Mouse (Mus musculus) MEL (cell line): ENCODE data around the gene Thada. TPM values are rescaled to one million over a fixed set of nuclear protein-coding genes. Genes with fewer than 3 reads are reported as not detected.
A peak's percentile ranks its signal among the peaks of the same experiment; 100 is the strongest.

Experiments
- DNase-seq: peaks from one replicate; pipeline ENCODE4 v3.0.0; 2011; ENCODE audit warnings: low read depth, low spot score
- H3K27ac ChIP-seq: 2 replicates; pipeline ENCODE4 v1.5.1; 2012; ENCODE audit warnings: low read depth, mild to moderate bottlenecking, control low read depth, low read length, moderate library complexity; ENCODE audit not compliant: control insufficient read depth
- H3K27me3 ChIP-seq, 2 experiments: fragments of 150-350 bp in 1 of 2; sonication (generic) in 1 of 2; 2 replicates each; pipeline ENCODE4 v1.6.1; 2012; ENCODE audit warnings: low read length in 2 of 2, mild to moderate bottlenecking in 2 of 2, improper control_type of control experiment in 1 of 2, moderate library complexity in 1 of 2; ENCODE audit not compliant: insufficient read depth in 2 of 2, control insufficient read depth in 1 of 2
- H3K36me3 ChIP-seq, 2 experiments: 2 replicates each; pipeline ENCODE4 v1.6.1; 2012 to 2014; ENCODE audit warnings: low read length in 2 of 2, improper control_type of control experiment in 1 of 2, inconsistent platforms in 1 of 2, mild to moderate bottlenecking in 1 of 2; ENCODE audit not compliant: insufficient read depth in 2 of 2, control insufficient read depth in 1 of 2
- H3K4me1 ChIP-seq, 2 experiments: fragments of 150-350 bp in 1 of 2; sonication (generic) in 1 of 2; 2 replicates each; pipeline ENCODE4 v1.6.1; 2012; ENCODE audit warnings: low read length in 2 of 2, improper control_type of control experiment in 1 of 2, mild to moderate bottlenecking in 1 of 2; ENCODE audit not compliant: insufficient read depth in 2 of 2, control insufficient read depth in 1 of 2
- H3K4me3 ChIP-seq, 2 experiments: fragments of 150-350 bp in 1 of 2; sonication (generic) in 1 of 2; 2 replicates each; pipeline ENCODE4 v1.5.1; 2012; ENCODE audit warnings: low read depth in 2 of 2, low read length in 2 of 2, mild to moderate bottlenecking in 2 of 2, moderate library complexity in 2 of 2, control low read depth in 1 of 2, improper control_type of control experiment in 1 of 2; ENCODE audit not compliant: control insufficient read depth in 1 of 2, insufficient read depth in 1 of 2
- H3K79me2 ChIP-seq: 2 replicates; pipeline ENCODE4 v1.6.1; 2012; ENCODE audit warnings: mild to moderate bottlenecking, low read length, moderate library complexity; ENCODE audit not compliant: control insufficient read depth, poor library complexity, insufficient read depth
- H3K9ac ChIP-seq: 2 replicates; pipeline ENCODE4 v1.6.1; 2012; ENCODE audit warnings: low read depth, mild to moderate bottlenecking, control low read depth, low read length, moderate library complexity; ENCODE audit not compliant: control insufficient read depth, poor library complexity, severe bottlenecking
- H3K9me3 ChIP-seq: fragments of 150-350 bp; sonication (generic); replicated peaks from 2 replicates; pipeline ENCODE4 v1.6.1; 2012; ENCODE audit warnings: mild to moderate bottlenecking, low read length, improper control_type of control experiment, moderate library complexity; ENCODE audit not compliant: insufficient read depth
- CHD2 ChIP-seq: IDR thresholded peaks from 2 replicates; pipeline ENCODE4 v1.6.1; 2011; ENCODE audit warnings: low read length, improper control_type of control experiment
- ELF1 ChIP-seq: IDR thresholded peaks from 2 replicates; pipeline ENCODE4 v1.6.1; 2014; ENCODE audit warnings: low read depth, mild to moderate bottlenecking, inconsistent platforms, low read length, improper control_type of control experiment, moderate library complexity
- EP300 ChIP-seq, 2 experiments: IDR thresholded peaks; 2 replicates each; pipeline ENCODE4 v1.6.1; 2011; ENCODE audit warnings: improper control_type of control experiment in 2 of 2, low read length in 2 of 2, low read depth in 1 of 2, mild to moderate bottlenecking in 1 of 2
- ETS1 ChIP-seq: IDR thresholded peaks from 2 replicates; pipeline ENCODE4 v1.6.1; 2012; ENCODE audit warnings: low read depth, mild to moderate bottlenecking, inconsistent platforms, low read length, improper control_type of control experiment, moderate library complexity
- GABPA ChIP-seq: IDR thresholded peaks from 2 replicates; pipeline ENCODE4 v1.6.1; 2012; ENCODE audit warnings: low read depth, mild to moderate bottlenecking, inconsistent platforms, low read length, improper control_type of control experiment, moderate library complexity
- GATA1 ChIP-seq: IDR thresholded peaks from 2 replicates; pipeline ENCODE4 v1.6.1; 2011; ENCODE audit warnings: low read depth, low read length, improper control_type of control experiment
- HCFC1 ChIP-seq: IDR thresholded peaks from 2 replicates; pipeline ENCODE4 v1.6.1; 2012; ENCODE audit warnings: low read depth, mild to moderate bottlenecking, inconsistent platforms, low read length, improper control_type of control experiment, moderate library complexity
- MAFK ChIP-seq: IDR thresholded peaks from 2 replicates; pipeline ENCODE4 v1.6.1; 2011; ENCODE audit warnings: low read depth, mild to moderate bottlenecking, low read length, improper control_type of control experiment, borderline replicate concordance
- MAZ ChIP-seq: IDR thresholded peaks from 2 replicates; pipeline ENCODE4 v1.6.1; 2012; ENCODE audit warnings: low read depth, mild to moderate bottlenecking, inconsistent platforms, low read length, improper control_type of control experiment
- MYB ChIP-seq: IDR thresholded peaks from 2 replicates; pipeline ENCODE4 v1.6.1; 2011; ENCODE audit warnings: mild to moderate bottlenecking, low read depth, low read length, improper control_type of control experiment
- MYC ChIP-seq: IDR thresholded peaks from 2 replicates; pipeline ENCODE4 v1.6.1; 2011; ENCODE audit warnings: low read depth, mild to moderate bottlenecking, low read length, improper control_type of control experiment, moderate library complexity
- NELFE ChIP-seq: IDR thresholded peaks from 2 replicates; pipeline ENCODE4 v1.6.1; 2011; ENCODE audit warnings: low read depth, low read length, improper control_type of control experiment
- NRF1 ChIP-seq: IDR thresholded peaks from 2 replicates; pipeline ENCODE4 v1.6.1; 2014; ENCODE audit warnings: low read depth, mild to moderate bottlenecking, inconsistent platforms, low read length, improper control_type of control experiment, moderate library complexity; ENCODE audit not compliant: poor library complexity, insufficient read depth, severe bottlenecking
- POLR2A ChIP-seq, 2 experiments: IDR thresholded peaks; 2 replicates each; pipeline ENCODE4 v1.6.1; 2011 to 2012; ENCODE audit warnings: low read length in 2 of 2, mild to moderate bottlenecking in 2 of 2, control low read depth in 1 of 2, improper control_type of control experiment in 1 of 2, low read depth in 1 of 2, moderate library complexity in 1 of 2; ENCODE audit not compliant: control insufficient read depth in 1 of 2, insufficient read depth in 1 of 2, poor library complexity in 1 of 2
- POLR2AphosphoS2 ChIP-seq: IDR thresholded peaks from 2 replicates; pipeline ENCODE4 v1.6.1; 2011; ENCODE audit warnings: low read length, improper control_type of control experiment
- RAD21 ChIP-seq: IDR thresholded peaks from 2 replicates; pipeline ENCODE4 v1.6.1; 2011; ENCODE audit warnings: mild to moderate bottlenecking, low read depth, low read length, improper control_type of control experiment
- RCOR1 ChIP-seq: IDR thresholded peaks from 2 replicates; pipeline ENCODE4 v1.6.1; 2012; ENCODE audit warnings: low read depth, mild to moderate bottlenecking, inconsistent platforms, low read length, improper control_type of control experiment
- SIN3A ChIP-seq: IDR thresholded peaks from 2 replicates; pipeline ENCODE4 v1.6.1; 2012; ENCODE audit warnings: low read length, improper control_type of control experiment, inconsistent platforms
- SMC3 ChIP-seq: IDR thresholded peaks from 2 replicates; pipeline ENCODE4 v1.6.1; 2011; ENCODE audit warnings: low read depth, low read length, improper control_type of control experiment
- TAL1 ChIP-seq: IDR thresholded peaks from 2 replicates; pipeline ENCODE4 v1.6.1; 2012; ENCODE audit warnings: mild to moderate bottlenecking, inconsistent platforms, low read length, moderate library complexity, mixed read lengths
- TCF12 ChIP-seq: IDR thresholded peaks from 2 replicates; pipeline ENCODE4 v1.6.1; 2014; ENCODE audit warnings: low read depth, mild to moderate bottlenecking, inconsistent platforms, low read length, improper control_type of control experiment, moderate library complexity
- ZNF384 ChIP-seq: IDR thresholded peaks from 2 replicates; pipeline ENCODE4 v1.6.1; 2012; ENCODE audit warnings: low read depth, mild to moderate bottlenecking, inconsistent platforms, low read length, improper control_type of control experiment
- polyA plus RNA-seq, 2 experiments: library from polyadenylated mRNA; stranded (reverse) in 1 of 2; unstranded in 1 of 2; fragments of >175 nt in 1 of 2; fragments of >200 nt in 1 of 2; gene quantifications; 2 replicates each; pipeline versions ENCODE4 v1.2.1 to v1.2.4; 2012; ENCODE audit warnings: low replicate concordance in 2 of 2, low read depth in 1 of 2; ENCODE audit not compliant: insufficient read length in 2 of 2, insufficient read depth in 1 of 2, missing spikeins in 1 of 2
- total RNA-seq: library from RNA; depleted of rRNA; stranded (reverse); fragments of 300-350 nt; gene quantifications from 2 replicates; pipeline ENCODE4 v1.2.3, GENCODE M21; 2012

The Thada gene
- total and polyA plus RNA-seq, 3 experiments = 19.8 to 20.6 TPM; not detected in 1

DNA sequence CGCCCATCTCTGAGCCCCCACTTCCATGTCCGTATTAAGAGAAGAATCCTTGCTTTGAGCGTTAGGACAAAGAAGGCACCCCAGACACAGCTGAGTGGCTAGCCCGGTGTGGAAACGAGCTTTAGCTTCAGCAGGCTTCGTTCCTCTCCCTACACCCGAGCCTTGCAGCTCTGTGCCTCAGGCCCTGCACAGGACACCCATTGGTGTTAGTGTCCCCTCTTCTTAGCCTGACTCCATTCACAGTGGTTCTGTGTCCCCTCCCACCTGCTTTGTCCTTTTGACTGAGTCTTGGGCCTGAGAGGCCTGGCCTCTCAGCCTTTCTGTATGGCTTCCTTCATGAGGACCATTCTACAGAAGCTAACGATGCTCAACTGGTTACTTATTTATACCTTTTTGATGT lies 315.7 kb downstream of the Thada start:
- TF ChIP-seq POLR2AphosphoS2 = no peak
- Histone ChIP-seq H3K9me3 (no peaks in the 10 kb centered on the region), H3K36me3 (peaks cover 0 to 70% of the 10 kb centered on the region in 2 experiments; a peak in 2 of 4 replicates), H3K27me3 (no peaks in the 10 kb centered on the region), H3K4me3 (no peak overlapping the region), H3K4me1 (peaks cover 39 to 79% of the 10 kb centered on the region in 2 experiments), H3K9ac (no peak overlapping the region), H3K79me2 (peaks cover 14% of the 10 kb centered on the region), H3K27ac (0 out of 2 replicates have a peak overlapping the region, but pooled peaks have one; percentile 7)
- DNase-seq = no peak

GRCm38 (mm10) chr17:84149566-84149965 lies 316.4 kb downstream of the Thada start:
- no peaks in the 10 kb centered on the region for H3K27me3 ChIP-seq
- no peak overlapping the region for H3K4me3 ChIP-seq
- peak overlapping the region; percentile 99 for H3K27ac ChIP-seq
- peak overlapping the region; percentile 10 for H3K9ac ChIP-seq
- H3K79me2 ChIP-seq = peaks cover 14% of the 10 kb centered on the region
- peaks cover 35 to 79% of the 10 kb centered on the region in 2 experiments for H3K4me1 ChIP-seq
- no peak for DNase-seq
- H3K36me3 ChIP-seq = peaks cover 0 to 71% of the 10 kb centered on the region in 2 experiments; a peak in 2 of 4 replicates
- TF ChIP-seq MYC = no peak
- no peak for TF ChIP-seq NRF1
- no peak for TF ChIP-seq MAFK
- no peak for TF ChIP-seq RCOR1
- 0 out of 2 replicates have a peak, but pooled peaks have one; percentile 1 for TF ChIP-seq SIN3A
- H3K9me3 ChIP-seq = no peaks in the 10 kb centered on the region

DNA sequence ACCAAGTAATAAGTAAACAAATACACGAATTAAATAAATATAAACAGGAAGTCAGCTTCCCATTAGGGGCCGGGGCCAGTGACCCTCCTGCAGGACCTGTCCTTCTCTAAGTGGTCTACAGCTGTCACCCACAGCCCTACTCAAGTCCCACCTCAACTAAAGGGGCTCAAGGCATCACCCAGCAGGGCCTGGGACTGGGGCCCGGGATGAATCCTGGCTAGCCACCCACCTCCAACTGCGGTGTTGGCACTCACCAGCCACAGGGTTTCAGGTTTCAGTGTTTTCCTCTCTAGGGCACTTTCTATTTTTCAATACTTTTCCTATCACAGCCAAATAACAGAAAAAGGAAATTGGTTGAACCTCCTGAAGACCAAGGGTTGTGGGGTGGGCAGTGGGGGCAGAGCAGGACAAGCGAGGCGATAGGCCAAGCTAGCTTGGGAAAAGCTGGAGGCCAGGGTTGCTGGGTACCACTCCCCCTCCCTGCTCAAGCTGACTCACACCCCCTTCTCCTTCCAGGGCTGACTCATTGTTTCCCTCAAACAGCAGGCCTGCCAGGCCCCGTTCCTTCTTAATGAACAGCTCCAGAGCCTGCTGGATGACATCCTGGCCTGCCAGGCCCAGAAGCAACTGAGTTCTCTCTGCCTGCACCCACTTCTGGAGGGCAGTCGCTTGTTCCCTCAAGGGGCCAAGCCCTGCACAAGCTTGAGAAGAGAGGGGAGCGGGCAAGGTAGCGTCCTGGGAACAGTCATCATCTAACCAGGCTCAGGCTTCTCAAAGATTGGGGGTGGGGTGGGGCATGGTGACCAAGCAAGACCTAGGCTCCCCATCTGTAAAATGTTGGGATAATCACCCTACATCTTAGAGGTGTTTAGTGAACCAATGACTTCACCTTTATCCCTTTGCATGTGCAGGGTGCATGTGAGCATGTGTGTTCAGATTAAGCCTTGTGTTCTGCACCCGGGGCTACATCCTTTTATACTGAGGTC lies 317.2 kb downstream of the Thada start:
- Histone ChIP-seq H3K36me3 (peaks cover 0 to 67% of the 10 kb centered on the region in 2 experiments; a peak in 2 of 4 replicates), H3K4me1 (peaks cover 31 to 81% of the 10 kb centered on the region in 2 experiments), H3K79me2 (peaks cover 13% of the 10 kb centered on the region), H3K4me3 (peak overlapping the region; percentile 2 to 10; a peak in 2 of 4 replicates), H3K9ac (peak overlapping the region; percentile 55), H3K27me3 (no peaks in the 10 kb centered on the region), H3K27ac (peak overlapping the region; percentile 99), H3K9me3 (no peaks in the 10 kb centered on the region)
- DNase-seq = peak; percentile 93
- TF ChIP-seq GATA1 = no peak
- 0 out of 2 replicates have a peak, but pooled peaks have one; percentile 13 for TF ChIP-seq HCFC1
- TF ChIP-seq ELF1 = no peak
- TF ChIP-seq TCF12 = peak; percentile 51; the same call in 1 of the 2 replicates
- 0 out of 2 replicates have a peak, but pooled peaks have one; percentile 32 for TF ChIP-seq GABPA
- TF ChIP-seq POLR2AphosphoS2 = no peak
- TF ChIP-seq RAD21 = no peak
- no peak for TF ChIP-seq SMC3
- TF ChIP-seq MYC = 0 out of 2 replicates have a peak, but pooled peaks have one; percentile 26
- no peak; the same call in 1 of the 2 replicates for TF ChIP-seq CHD2
- TF ChIP-seq SIN3A = peak; percentile 54
- TF ChIP-seq ETS1 = peak; percentile 80; the same call in 1 of the 2 replicates
- peak; percentile 36; the same call in 1 of the 2 replicates for TF ChIP-seq MAFK
- peak in 1 of 2 experiments; percentile 48; a peak in 1 of 4 replicates for TF ChIP-seq POLR2A (IDR thresholded peaks at IDR 0.05; ENCODE audit: control insufficient read depth in 1 of 2, insufficient read depth in 1 of 2, low read depth in 1 of 2, low read length in 2 of 2, poor library complexity in 1 of 2)
- peak; percentile 26; the same call in 1 of the 2 replicates for TF ChIP-seq NELFE
- TF ChIP-seq TAL1 = no peak
- TF ChIP-seq MYB = peak; percentile 53; the same call in 1 of the 2 replicates
- peak; percentile 82; the same call in 1 of the 2 replicates for TF ChIP-seq MAZ
- no peak for TF ChIP-seq ZNF384
- TF ChIP-seq EP300 (IDR thresholded peaks at IDR 0.05; ENCODE audit: low read depth in 1 of 2, low read length in 2 of 2) = peak; percentile 64 to 71
